Mouse (Mus musculus): ENCODE results near the gene 4933424G06Rik. TPM values are rescaled to one million over a fixed set of nuclear protein-coding genes. Genes with fewer than 3 reads are reported as not detected.

The 4933424G06Rik gene
- polyA plus RNA-seq, 1 experiment: 0.15 TPM

DNA sequence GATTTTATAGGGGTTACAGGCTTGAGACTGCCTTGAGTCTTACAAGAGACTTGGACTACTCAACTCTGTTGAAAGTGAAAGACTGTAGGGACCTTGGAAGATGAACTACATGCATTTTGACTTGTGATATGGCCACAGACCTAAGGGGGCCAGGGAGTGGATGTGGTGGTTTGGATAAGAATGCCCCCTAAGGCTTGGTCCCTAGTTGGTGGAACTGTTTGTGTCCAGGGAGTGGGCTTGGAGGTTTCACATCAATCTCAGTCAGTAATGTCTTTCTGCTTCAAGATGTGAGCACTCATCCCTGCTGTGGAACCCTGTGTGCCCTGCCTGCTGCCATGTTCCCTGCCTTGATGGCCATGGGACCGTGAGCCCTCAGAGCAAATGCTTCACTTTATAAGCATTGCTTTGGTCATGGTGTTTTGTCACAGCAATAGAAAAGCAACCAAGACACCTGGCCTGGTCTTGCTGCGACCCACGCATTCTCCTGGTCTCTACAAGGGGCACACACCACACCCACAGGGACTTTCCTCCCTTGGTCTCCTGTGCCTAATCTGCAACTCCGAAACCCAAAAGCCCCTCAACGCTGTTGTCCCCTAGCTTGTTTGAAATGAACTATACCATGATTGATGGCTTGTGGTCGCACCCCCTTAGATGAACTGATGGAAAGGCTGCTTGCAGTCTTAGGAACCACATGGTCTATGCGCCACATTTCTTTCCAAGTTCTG is 96.4 kb downstream of the 4933424G06Rik start:
- Histone ChIP-seq H3K4me3 (ENCODE audit: insufficient read depth, low read length) (no peak overlapping the region), H3K27ac (ENCODE audit: insufficient read depth, low read length) (no peak overlapping the region), H3K4me1 (ENCODE audit: control insufficient read depth, insufficient read depth, low read length) (peaks cover 5% of the 10 kb centered on the region; the same call in 1 of the 2 replicates)
- TF ChIP-seq CTCF (IDR thresholded peaks at IDR 0.05; ENCODE audit: extremely low read depth, insufficient read depth, low read length) (no peak), POLR2A (IDR thresholded peaks at IDR 0.05; ENCODE audit: extremely low read depth, insufficient read depth, low read length) (no peak)

DNA sequence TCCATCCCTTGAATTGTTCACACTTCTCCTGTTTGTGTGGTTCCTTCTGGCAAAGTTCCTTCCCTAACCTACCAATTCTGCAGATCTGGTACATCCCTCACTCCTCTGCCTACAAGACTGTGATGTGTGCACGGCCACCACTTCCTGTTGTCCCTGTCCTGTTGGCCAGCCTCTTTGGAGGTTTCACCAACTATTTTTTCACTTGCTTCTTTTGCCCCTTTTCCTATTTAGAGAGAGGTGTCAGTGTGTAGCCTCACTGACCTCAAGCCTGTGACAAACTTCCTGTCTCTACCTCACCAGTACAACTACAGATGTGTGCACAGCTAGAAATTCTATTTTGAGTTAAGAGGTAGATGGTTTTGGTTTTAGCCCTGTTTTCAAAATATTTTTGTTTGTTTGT is 97.1 kb downstream of the 4933424G06Rik start:
- Histone ChIP-seq H3K4me1 (ENCODE audit: control insufficient read depth, insufficient read depth, low read length) (peaks cover 3% of the 10 kb centered on the region; the same call in 1 of the 2 replicates), H3K27ac (ENCODE audit: insufficient read depth, low read length) (no peak overlapping the region), H3K4me3 (ENCODE audit: insufficient read depth, low read length) (no peak overlapping the region)
- no peak for TF ChIP-seq POLR2A (IDR thresholded peaks at IDR 0.05; ENCODE audit: extremely low read depth, insufficient read depth, low read length)
- TF ChIP-seq CTCF (IDR thresholded peaks at IDR 0.05; ENCODE audit: extremely low read depth, insufficient read depth, low read length): no peak

Other genes starting within 250 kb of the 4933424G06Rik start
- gene Cnnm4, start 238.5 kb upstream of the 4933424G06Rik start, polyA plus RNA-seq (2012; rRNA removed): 6.5 and 7.0 TPM in 2 replicates
- 26.0 and 26.6 TPM in 2 replicates for gene Cnnm3, start 198.3 kb upstream of the 4933424G06Rik start, polyA plus RNA-seq (2012; rRNA removed)
- 9.3 and 10.4 TPM in 2 replicates for gene Ankrd23, start 173.3 kb upstream of the 4933424G06Rik start, polyA plus RNA-seq (2012; rRNA removed)
- 0.04 and 0.06 TPM in 2 replicates for gene Gm42417, start 170.7 kb upstream of the 4933424G06Rik start, polyA plus RNA-seq (2012; rRNA removed)
- gene Ankrd39, start 162.7 kb upstream of the 4933424G06Rik start, polyA plus RNA-seq (2012; rRNA removed): 19.2 and 20.0 TPM in 2 replicates
- 10.8 and 11.7 TPM in 2 replicates for gene Sema4c, start 151.8 kb upstream of the 4933424G06Rik start, polyA plus RNA-seq (2012; rRNA removed)
- 0.89 and 1.3 TPM in 2 replicates for gene Fam178b, start 27.0 kb upstream of the 4933424G06Rik start, polyA plus RNA-seq (2012; rRNA removed)
- 654 and 745 TPM in 2 replicates for gene Cox5b, start 18.7 kb upstream of the 4933424G06Rik start, polyA plus RNA-seq (2012; rRNA removed)
- gene Actr1b, start 4.3 kb downstream of the 4933424G06Rik start, polyA plus RNA-seq (2012; rRNA removed): 479 and 532 TPM in 2 replicates
- 2.0 and 2.2 TPM in 2 replicates for gene Zap70, start 51.6 kb downstream of the 4933424G06Rik start, polyA plus RNA-seq (2012; rRNA removed)
- gene Tmem131, start 233.5 kb downstream of the 4933424G06Rik start, polyA plus RNA-seq (2012; rRNA removed): 34.0 and 35.3 TPM in 2 replicates